Mouse (Mus musculus) embryonic stem cell, embryonic (primary cell): ENCODE results near the gene Gli1.

Experiments
- CTCF ChIA-PET, 4 experiments: fragments of 300-600 bp in 2 of 4; fragments of 350-600 bp in 2 of 4; sonication (Branson Sonifier 250); formaldehyde crosslinking; loops; one replicate each; lab custom pipeline; 2022; ENCODE audit warnings: inconsistent platforms in 2 of 4; lab: Charles Lee
- POLR2A ChIA-PET, 4 experiments: fragments of 300-600 bp in 2 of 4; fragments of 350-600 bp in 2 of 4; sonication (Branson Sonifier 250); formaldehyde crosslinking; loops; one replicate each; lab custom pipeline; 2022; ENCODE audit warnings: antibody characterized with exemption in 4 of 4, inconsistent platforms in 1 of 4; lab: Charles Lee

The Gli1 gene

DNA sequence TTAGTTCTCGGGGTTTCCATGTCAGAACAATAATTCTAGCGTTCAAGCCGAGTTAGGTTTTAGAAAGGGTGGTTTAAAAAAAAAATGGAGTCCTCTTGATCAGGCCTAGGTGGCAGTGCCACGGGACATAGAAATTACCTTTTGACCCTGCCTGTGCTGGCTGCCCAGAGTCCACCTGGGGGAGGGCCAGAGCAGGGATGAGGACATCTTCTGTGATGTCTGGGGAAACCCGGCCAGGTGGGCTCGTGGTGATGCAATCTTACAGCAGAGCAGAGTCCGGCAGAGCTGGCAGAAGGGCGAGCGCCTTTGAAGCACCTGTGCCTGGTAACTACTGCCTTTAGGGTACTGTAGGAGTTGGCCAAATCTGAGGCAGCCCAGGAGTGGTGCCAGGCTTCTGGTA, 10.4 kb upstream of the Gli1 start:
- POLR2A ChIA-PET, result interaction anchor here in 3 of 4 experiments (1.0 to 6.0 kb wide), 11 partner anchors 12 to 187 kb away, joined by 3 to 46 read pairs (median 6); partner anchors contain the start of genes Gli1 (in 2 of the 3), B4galnt1 (in 1 of the 3), Mars (in 1 of the 3) and R3hdm2 (in 1 of the 3)
- CTCF ChIA-PET, result interaction anchor here in 3 of 4 experiments (0.5 to 5.2 kb wide), 18 partner anchors 10 to 304 kb away, joined by 3 to 180 read pairs (median 3); partner anchors contain the start of genes Gli1 (in 2 of the 3), Arhgap9 (in 1 of the 3), Inhbc (in 1 of the 3) and Ndufa4l2 (in 1 of the 3)

DNA sequence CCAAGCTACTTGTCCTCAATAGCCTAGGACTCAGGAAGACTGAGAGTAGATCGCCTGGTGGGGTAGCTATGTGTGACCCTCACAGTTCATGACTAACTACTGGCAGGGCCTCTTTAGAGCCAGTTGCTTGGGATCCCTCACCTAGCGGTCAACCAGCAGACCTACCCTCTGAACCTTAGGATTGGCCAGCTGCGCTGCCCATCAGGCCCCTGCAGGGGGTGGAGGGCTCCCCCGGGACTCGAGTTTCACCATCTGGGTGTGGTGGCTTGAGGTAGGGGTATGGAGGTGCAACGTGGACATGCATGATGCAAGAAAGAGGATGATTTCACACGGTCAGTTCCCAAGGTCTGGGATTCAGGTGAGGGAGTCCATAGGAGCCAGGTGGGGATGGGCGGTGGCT, 9.9 kb upstream of the Gli1 start:
- ChIA-PET POLR2A (interaction anchor here in 3 of 4 experiments (0.6 to 6.0 kb wide), 21 partner anchors 10 to 446 kb away, joined by 3 to 46 read pairs (median 5); partner anchors contain the start of genes Gli1 (in 3 of the 3), R3hdm2 (in 2 of the 3), Arhgap9 (in 1 of the 3) and B4galnt1 (in 1 of the 3)), CTCF (interaction anchor here (0.5 to 5.2 kb wide), 30 partner anchors 10 to 1594 kb away, joined by 3 to 180 read pairs (median 4); partner anchors contain the start of genes Gli1 (in 3 of the 4), Arhgap9 (in 1 of the 4), B4galnt1 (in 1 of the 4) and Inhbc (in 1 of the 4))

DNA sequence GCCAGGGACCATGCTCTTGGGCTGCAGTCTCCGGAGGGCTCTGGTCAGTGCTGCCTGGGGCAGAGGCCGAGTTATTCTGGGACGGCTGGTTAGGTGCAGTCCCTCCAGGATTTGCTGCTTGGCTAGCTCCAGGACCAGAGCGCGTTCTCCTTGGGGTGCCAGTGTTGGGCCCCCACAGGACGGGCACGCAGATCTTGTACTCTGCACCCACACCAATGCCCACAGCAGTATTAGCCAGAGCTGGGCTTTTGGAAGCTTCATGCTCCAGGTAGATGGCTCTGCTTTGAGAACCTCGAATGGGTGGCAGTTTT, 9.5 kb upstream of the Gli1 start:
- POLR2A ChIA-PET, result interaction anchor here in 3 of 4 experiments (0.5 to 6.0 kb wide), 28 partner anchors 9 to 445 kb away, joined by 3 to 46 read pairs (median 4); partner anchors contain the start of genes Gli1 (in 3 of the 3), R3hdm2 (in 2 of the 3), Arhgap9 (in 1 of the 3) and B4galnt1 (in 1 of the 3)
- CTCF ChIA-PET, result interaction anchor here (0.6 to 5.2 kb wide), 60 partner anchors 9 to 1595 kb away, joined by 3 to 180 read pairs (median 4); partner anchors contain the start of genes Gli1 (in 3 of the 4), Arhgap9 (in 2 of the 4), B4galnt1 (in 1 of the 4) and Inhbc (in 1 of the 4)

DNA sequence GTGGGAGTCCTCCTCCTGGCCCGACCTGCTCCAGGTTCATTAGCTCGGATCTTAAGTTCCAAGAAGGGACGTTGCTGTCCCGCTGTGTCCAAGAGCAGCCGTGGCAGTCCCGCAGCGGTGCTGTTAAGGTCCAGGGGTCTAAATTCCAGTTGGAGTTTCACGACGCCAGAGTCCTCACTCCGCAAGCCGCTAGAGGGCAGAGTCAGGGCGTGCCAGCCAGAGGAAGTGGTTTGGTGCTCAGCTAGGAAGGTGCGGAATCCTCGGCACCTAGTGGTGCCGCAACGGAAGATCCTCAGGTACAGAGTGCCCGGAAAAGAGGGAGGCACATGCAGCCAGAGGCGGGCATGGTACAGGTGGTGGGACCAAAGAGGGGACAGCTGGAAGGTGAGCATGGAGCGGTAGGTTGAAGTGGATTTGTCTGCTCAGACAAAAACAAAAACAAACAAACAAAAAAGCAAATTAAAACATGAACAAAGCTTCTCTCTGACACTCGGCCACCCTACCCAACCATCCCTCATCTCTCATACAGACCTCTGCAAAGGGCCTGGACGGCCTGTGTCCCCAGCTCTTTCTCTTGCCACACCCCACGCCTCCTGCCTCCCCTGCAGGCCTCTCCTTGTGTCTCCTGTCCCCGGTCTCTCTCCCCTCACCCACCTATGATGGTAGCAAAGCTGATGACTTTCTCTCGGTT, 9.0 kb upstream of the Gli1 start:
- ChIA-PET POLR2A (interaction anchor here (0.5 to 6.0 kb wide), 30 partner anchors 9 to 445 kb away, joined by 3 to 46 read pairs (median 4); partner anchors contain the start of genes Gli1 (in 3 of the 4), R3hdm2 (in 2 of the 4), Arhgap9 (in 1 of the 4) and Inhbc (in 1 of the 4)), CTCF (interaction anchor here (0.5 to 5.2 kb wide), 73 partner anchors 9 to 658 kb away, joined by 3 to 180 read pairs (median 4); partner anchors contain the start of genes Gli1 (in 3 of the 4), Arhgap9 (in 2 of the 4), B4galnt1 (in 1 of the 4) and Gpr182 (in 1 of the 4))

DNA sequence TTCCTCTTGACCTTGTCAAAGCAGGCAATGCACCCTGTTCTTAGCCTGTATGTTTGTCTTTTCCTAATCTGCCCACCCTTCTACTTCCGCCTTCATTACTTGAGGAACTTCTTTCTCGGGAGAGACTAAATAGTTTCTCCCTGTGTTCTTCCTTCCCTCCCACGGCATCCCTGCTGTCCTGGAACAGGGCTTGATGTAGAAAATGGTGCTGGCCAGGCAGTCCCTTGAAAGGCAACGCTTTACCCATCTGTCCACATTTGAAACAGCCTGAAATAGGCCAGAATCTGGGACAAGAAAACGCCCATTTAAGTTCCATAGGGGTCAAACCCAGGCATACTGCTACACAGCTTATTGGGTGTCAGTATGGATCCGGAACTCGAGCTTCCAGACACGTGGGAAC, 8.0 kb upstream of the Gli1 start:
- POLR2A ChIA-PET, result interaction anchor here in 3 of 4 experiments (1.1 to 6.0 kb wide), 15 partner anchors 8 to 318 kb away, joined by 4 to 46 read pairs (median 6); partner anchors contain the start of genes Gli1 (in 3 of the 3), Mars (in 1 of the 3), Nab2 (in 1 of the 3) and R3hdm2 (in 1 of the 3)

DNA sequence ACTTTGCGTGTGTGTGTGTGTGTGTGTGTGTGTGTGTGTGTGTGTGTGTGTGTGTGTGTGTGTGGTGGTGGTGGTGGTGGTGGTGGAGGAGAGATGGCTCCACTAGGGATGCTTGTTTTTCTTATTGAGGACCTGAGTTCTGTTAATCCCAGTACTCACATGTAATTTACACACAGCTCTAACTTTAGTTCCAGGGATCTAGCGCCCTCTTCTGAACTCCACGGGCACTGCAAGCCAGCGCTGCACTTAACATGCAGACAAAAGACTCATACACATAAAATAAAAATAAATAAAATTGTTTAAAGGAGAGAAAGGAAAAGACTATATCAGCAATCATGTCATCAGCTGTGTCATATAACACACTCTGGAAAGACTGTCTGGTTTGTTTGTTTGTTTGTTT, 7.2 kb upstream of the Gli1 start:
- ChIA-PET CTCF (interaction anchor here (0.5 to 5.2 kb wide), 70 partner anchors 9 to 822 kb away, joined by 3 to 180 read pairs (median 4); partner anchors contain the start of genes Arhgap9 (in 2 of the 4), Inhbc (in 2 of the 4), Atp5b (in 1 of the 4) and Gli1 (in 1 of the 4)), POLR2A (interaction anchor here (0.5 to 6.0 kb wide), 20 partner anchors 9 to 1150 kb away, joined by 3 to 46 read pairs (median 3); partner anchors contain the start of genes Gli1 (in 1 of the 4) and Os9 (in 1 of the 4))

More for the DNA sequence above, 8.0 kb upstream of the Gli1 start:
- CTCF ChIA-PET, result interaction anchor here (0.6 to 5.2 kb wide), 53 partner anchors 8 to 538 kb away, joined by 3 to 180 read pairs (median 4); partner anchors contain the start of genes Gli1 (in 3 of the 4), Arhgap9 (in 2 of the 4), Gpr182 (in 1 of the 4) and Inhbc (in 1 of the 4)

DNA sequence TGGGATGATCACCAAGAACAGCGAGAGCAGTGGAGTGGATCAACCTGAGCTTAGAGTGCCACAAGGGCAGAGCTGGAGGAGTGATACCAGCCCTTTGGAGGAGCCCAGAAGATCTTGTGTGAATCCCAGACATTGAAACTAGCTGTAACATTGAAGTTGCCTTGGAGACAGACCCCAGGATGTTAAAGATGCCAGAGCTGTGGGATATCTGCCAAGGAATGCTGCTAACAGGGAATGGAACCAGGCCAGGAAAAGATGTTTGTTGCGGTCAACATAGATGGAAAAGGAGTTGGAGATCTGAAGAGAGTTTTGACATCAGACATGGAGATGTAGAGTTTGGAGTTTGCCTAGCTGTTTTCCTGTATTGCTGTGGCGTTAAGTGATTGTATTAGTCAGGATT, 4.4 kb upstream of the Gli1 start:
- ChIA-PET POLR2A (no interaction called here), CTCF (interaction anchor here in 2 of 4 experiments (1.1 to 1.6 kb wide), 3 partner anchors 24 to 167 kb away, joined by 3 to 4 read pairs (median 3); partner anchors contain the start of gene R3hdm2 (in 1 of the 2))

DNA sequence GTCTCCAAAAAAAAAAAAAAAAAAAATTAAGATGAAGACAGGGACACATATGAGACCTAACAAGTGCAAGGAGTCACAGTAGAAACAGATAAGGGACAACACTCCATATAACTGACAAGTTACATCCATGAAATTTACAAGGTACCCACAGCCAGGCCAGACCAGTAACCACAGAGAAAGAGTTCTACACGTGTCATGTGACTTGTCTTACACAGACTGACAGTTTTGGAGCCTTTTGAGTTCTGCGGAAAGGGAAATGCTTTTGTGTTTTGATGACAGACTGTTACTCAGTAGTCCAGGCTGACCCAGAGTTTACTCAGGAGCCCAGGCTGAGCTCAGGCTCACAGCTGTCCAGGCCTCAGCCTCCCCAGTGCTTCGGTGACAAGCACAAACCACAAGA, 1.3 kb upstream of the Gli1 start:
- ChIA-PET POLR2A (interaction anchor here in 2 of 4 experiments (1.3 to 4.6 kb wide), 4 partner anchors 8 to 371 kb away, joined by 4 to 25 read pairs (median 4); partner anchors contain the start of gene Pip4k2c (in 1 of the 2)), CTCF (interaction anchor here (0.6 to 13.4 kb wide), 8 partner anchors 7 to 408 kb away, joined by 3 to 180 read pairs (median 5); partner anchors contain the start of gene Arhgap9 (in 2 of the 4))

DNA sequence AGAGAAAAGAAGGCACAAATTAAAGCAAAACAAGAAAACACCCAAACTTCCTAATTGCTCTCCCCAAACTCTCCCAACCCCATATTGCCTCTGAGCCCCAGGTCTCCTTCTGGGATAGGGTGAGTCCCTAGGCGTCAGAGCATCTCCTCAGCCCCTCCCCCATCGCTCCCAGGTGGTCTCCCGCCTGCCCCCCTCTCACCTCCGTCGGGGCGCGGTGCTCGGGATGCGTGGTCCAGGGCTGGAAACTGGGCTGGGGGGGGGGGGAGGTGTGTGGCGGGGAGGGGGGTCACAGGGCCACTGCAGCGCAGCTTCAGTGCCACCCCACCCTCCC, 449 bp downstream of the Gli1 start:
- POLR2A ChIA-PET, result interaction anchor here in 3 of 4 experiments (0.6 to 5.7 kb wide), 17 partner anchors 9 to 1366 kb away, joined by 3 to 26 read pairs (median 5); partner anchors contain the start of gene Pip4k2c (in 1 of the 3)
- CTCF ChIA-PET, result interaction anchor here (0.6 to 13.4 kb wide), 15 partner anchors 9 to 338 kb away, joined by 3 to 180 read pairs (median 4); partner anchors contain the start of genes Arhgap9 (in 2 of the 4) and Agap2 (in 1 of the 4)

DNA sequence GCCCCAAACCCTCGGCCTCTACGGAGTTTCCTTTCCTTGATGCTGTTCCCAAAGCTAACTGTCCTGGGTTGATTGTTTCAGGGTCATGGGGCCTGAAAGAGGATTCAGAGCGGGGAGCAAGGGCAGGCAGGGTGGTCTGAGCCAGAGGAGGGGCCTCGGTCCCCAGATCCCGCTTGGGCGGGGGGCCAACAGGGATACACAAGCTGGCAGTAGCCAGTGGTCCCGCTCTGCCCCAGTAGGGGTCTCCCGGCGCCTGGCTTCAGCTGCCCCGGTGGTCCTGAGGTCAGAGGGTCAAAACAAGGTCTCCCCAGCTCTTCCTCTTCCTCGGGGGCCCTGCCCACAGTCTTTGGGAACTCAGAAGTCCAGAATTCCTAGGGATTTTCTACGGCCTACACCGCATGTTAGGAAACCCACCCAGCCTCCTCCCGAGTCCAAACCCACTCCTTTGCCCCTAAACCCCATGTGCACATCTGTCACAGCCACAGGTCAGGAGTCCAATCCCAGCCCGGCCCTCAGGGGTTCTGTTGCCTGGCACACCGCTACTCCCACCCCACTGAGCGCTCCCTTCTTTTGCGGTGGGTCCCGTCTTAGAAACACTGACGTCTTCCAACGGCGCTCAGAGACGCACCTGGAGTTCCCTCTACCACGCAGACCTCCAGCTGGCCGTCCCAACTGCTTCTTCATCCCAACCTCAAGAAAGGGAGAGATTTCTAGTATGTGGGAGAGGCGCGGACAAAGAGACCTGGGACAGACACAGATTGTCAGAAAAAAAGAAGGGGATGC, 1.0 kb downstream of the Gli1 start:
- ChIA-PET POLR2A (interaction anchor here in 3 of 4 experiments (0.7 to 6.4 kb wide), 14 partner anchors 9 to 170 kb away, joined by 3 to 46 read pairs (median 4); partner anchors contain the start of genes Mars (in 1 of the 3) and Pip4k2c (in 1 of the 3)), CTCF (interaction anchor here (0.9 to 13.4 kb wide), 9 partner anchors 9 to 336 kb away, joined by 3 to 180 read pairs (median 20); partner anchors contain the start of gene Arhgap9 (in 1 of the 4))

DNA sequence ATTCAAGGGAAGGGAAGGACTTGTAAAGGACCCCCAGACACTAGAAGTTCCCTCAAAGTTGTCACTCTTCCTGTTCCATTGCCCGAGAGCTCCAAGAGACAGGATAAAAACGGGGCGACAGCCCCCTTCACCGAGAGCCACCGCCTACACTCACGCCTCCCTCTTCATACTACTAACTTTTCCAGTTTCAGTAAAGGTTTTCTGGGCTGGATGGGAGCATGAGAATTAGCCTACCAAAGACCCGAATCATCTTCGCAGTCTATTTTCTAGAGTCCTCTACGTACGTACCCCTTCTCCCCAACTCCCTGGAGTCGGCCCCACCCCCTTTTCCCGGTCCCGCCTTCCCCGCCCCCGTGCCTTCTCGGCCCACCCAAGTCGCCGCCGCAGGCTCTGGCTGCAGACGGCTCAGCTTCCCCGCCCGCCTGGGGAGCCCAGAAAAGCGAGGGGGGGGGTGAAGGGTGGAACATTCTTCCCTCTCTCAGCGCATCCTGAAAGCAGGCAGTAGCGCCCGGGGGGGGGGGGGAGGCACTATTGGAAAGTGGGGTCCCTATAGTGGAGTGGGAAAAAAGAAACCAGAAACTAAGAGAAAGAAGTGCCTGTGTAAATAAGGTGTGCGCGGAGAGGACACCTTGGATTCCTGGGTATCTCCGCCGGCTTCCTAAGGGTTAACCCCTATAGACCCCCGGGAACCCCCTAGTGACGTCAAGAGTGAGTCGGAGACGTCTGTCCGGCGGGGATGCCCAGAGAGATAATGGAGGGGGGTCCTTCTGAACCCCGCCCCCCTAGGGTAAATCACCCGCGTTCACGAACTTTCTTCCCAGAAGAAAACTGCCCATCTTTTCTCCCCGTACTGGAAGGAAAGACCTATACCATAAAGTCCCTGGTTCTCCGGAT, 1.8 kb downstream of the Gli1 start:
- CTCF ChIA-PET, result interaction anchor here (0.5 to 13.4 kb wide), 67 partner anchors 8 to 669 kb away, joined by 3 to 180 read pairs (median 5); partner anchors contain the start of genes Arhgap9 (in 3 of the 4), Lrp1 (in 2 of the 4), Agap2 (in 1 of the 4) and B4galnt1 (in 1 of the 4)
- POLR2A ChIA-PET, result interaction anchor here in 3 of 4 experiments (0.6 to 6.9 kb wide), 50 partner anchors 8 to 1397 kb away, joined by 3 to 93 read pairs (median 4); partner anchors contain the start of genes Arhgap9 (in 3 of the 3), Mars (in 3 of the 3), Cdk4 (in 1 of the 3) and Eef1akmt3 (in 1 of the 3)

DNA sequence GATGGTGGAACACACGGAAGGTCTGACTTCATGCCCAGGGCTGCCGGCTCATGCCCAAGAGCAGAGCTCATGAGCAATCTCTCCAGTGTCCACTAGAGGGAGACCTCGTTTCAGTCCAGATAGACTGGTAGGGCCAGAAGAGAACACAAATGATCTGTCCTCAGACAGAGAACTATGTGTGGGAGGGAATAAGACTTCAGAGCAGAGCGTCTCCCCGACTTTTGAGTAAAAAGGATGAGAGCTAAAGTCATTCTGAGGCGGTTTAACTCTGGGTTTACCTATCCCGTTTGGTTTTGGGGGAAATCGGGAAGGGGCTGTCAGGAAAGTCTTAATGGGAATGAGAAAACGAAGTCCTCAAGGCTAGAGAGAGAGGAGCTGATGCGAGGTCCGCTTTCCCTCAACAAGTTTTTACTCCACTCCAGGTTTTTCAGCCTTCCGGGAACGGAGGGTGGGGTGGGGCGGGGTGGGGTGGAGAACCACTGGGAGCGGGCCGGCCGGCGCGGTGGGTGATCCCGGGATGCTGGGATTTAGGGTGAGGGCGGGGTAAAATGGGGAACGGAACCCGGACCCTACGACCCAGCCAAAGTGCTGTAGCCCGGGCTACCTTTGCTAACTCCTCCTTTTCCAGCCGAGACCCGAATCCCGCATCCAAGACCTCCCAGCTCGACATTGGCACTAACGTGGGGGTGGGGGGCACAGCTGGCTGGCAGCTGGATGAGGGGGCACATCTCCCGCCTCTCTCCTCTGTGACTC, 2.7 kb downstream of the Gli1 start:
- ChIA-PET CTCF (interaction anchor here (0.5 to 13.4 kb wide), 91 partner anchors 8 to 1308 kb away, joined by 3 to 180 read pairs (median 4); partner anchors contain the start of genes Arhgap9 (in 3 of the 4), Lrp1 (in 2 of the 4), R3hdm2 (in 2 of the 4) and Agap2 (in 1 of the 4)), POLR2A (interaction anchor here in 3 of 4 experiments (0.6 to 6.9 kb wide), 66 partner anchors 10 to 1398 kb away, joined by 3 to 93 read pairs (median 4); partner anchors contain the start of genes Arhgap9 (in 3 of the 3), Mars (in 3 of the 3), Cdk4 (in 1 of the 3) and Dctn2 (in 1 of the 3))

DNA sequence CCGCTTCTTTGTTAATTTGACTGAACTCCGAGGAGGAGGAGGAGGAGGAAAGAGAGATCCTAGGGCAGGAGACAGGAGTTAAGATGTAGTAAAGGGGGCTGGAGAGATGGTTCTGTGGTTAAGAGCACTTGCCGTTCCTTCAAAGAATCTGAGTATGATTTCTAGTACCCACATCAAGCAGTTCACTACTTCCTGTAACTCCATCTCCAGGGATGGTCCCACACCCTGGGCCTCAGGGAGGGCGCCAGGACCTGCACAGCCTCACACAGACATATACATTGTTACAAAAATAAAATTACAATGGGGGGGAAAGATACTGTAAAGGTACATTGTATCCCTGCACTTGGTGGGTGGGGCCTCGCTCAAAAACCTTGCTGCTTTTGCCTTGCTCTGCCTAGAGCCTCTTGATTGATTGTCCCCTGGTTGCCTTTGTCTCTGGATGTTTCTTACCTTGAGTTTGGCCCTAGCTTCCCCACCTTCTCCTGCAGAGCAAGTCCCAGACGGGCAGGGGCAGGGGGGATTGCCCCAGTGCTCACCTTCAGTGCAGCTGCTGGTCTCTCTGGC, 4.2 kb downstream of the Gli1 start:
- CTCF ChIA-PET, result interaction anchor here (0.5 to 13.4 kb wide), 24 partner anchors 8 to 1471 kb away, joined by 3 to 180 read pairs (median 4); partner anchors contain the start of genes Arhgap9 (in 1 of the 4), B4galnt1 (in 1 of the 4), Lrp1 (in 1 of the 4) and Mars (in 1 of the 4)

DNA sequence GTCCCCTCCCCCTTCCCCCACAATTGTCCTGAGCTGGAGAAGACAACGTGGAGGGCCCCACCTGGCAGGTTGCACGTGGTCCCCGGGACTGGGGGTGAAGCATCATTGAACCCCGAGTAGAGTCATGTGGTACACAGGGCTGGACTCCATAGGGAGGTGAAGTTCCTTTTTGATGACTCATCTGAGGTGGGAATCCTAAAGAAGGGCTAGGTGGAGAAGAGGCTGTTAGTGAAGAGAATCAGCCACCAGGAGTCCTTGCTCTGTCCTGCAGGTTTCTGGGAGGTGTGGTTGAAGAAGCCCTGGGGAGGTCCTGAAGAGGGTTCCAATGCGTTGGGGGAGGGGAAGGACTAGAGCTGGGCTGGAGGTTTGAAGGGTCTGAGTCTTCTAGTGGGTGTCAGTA, 4.8 kb downstream of the Gli1 start:
- ChIA-PET CTCF (interaction anchor here in 3 of 4 experiments (0.9 to 13.4 kb wide), 9 partner anchors 8 to 279 kb away, joined by 3 to 180 read pairs (median 5); partner anchors contain the start of gene Arhgap9 (in 2 of the 3)), POLR2A (interaction anchor here in 3 of 4 experiments (0.6 to 6.9 kb wide), 15 partner anchors 11 to 142 kb away, joined by 3 to 93 read pairs (median 3); partner anchors contain the start of genes Arhgap9 (in 3 of the 3) and Mars (in 1 of the 3))

More for the DNA sequence above, 4.2 kb downstream of the Gli1 start:
- POLR2A ChIA-PET, result interaction anchor here in 3 of 4 experiments (0.7 to 6.9 kb wide), 21 partner anchors 11 to 223 kb away, joined by 3 to 93 read pairs (median 3); partner anchors contain the start of genes Arhgap9 (in 2 of the 3), Dctn2 (in 1 of the 3) and Mars (in 1 of the 3)
